Mouse (Mus musculus): ENCODE data around the gene Mindy3.

- TF ChIP-seq CTCF (IDR thresholded peaks at IDR 0.05; ENCODE audit: control insufficient read depth, insufficient read depth, insufficient read length) (no peak), MAX (IDR thresholded peaks at IDR 0.05) (no peak), USF1 (IDR thresholded peaks at IDR 0.05; ENCODE audit: low read depth) (no peak), MYOD1 (IDR thresholded peaks at IDR 0.05; ENCODE audit: control insufficient read depth, insufficient read length, low read depth) (no peak), MYOG (IDR thresholded peaks at IDR 0.05; ENCODE audit: control insufficient read depth, extremely low read depth, insufficient read length) (no peak), FOSL1 (IDR thresholded peaks at IDR 0.05; ENCODE audit: insufficient read depth, low read length, poor library complexity, severe bottlenecking) (no peak), CEBPB (IDR thresholded peaks at IDR 0.05; ENCODE audit: low read depth) (no peak)
Observed at GRCm38 (mm10) chr2:12438181-12438580, 18.9 kb upstream of the Mindy3 start.
